Mouse (Mus musculus) heart, embryonic 13.5 days (tissue): ENCODE results near the gene Slc3a1. TPM values are rescaled to one million over a fixed set of nuclear protein-coding genes. Genes with fewer than 3 reads are reported as not detected.

Source experiments
- ATAC-seq: fragments of 200-750 bp; cut with Nextera tagmentation; 2 replicates; pipeline ENCODE4 v1.8.0; 2017; ENCODE audit warnings: moderate TSS enrichment; ENCODE audit not compliant: insufficient number of reproducible peaks, low FRiP score, low TSS enrichment; ENCODE audit errors: extremely low read depth
- H3K27ac ChIP-seq: fragments of 300-500 bp; sonication (generic); replicated peaks from 2 replicates; pipeline ENCODE4 v1.5.1; 2015; ENCODE audit warnings: moderate library complexity, mild to moderate bottlenecking, inconsistent platforms
- H3K27me3 ChIP-seq: fragments of 300-500 bp; sonication (generic); replicated peaks from 2 replicates; pipeline ENCODE4 v1.6.1; 2015; ENCODE audit warnings: mild to moderate bottlenecking, inconsistent platforms
- H3K36me3 ChIP-seq: fragments of 300-500 bp; sonication (generic); 2 replicates; pipeline ENCODE4 v1.6.1; 2015; ENCODE audit warnings: mild to moderate bottlenecking, inconsistent platforms
- H3K4me1 ChIP-seq: fragments of 300-500 bp; sonication (generic); 2 replicates; pipeline ENCODE4 v1.6.1; 2015; ENCODE audit warnings: inconsistent platforms
- H3K4me2 ChIP-seq: fragments of 300-500 bp; sonication (generic); 2 replicates; pipeline ENCODE4 v1.6.1; 2015; ENCODE audit warnings: inconsistent platforms, mild to moderate bottlenecking, moderate library complexity
- H3K4me3 ChIP-seq: fragments of 300-500 bp; sonication (generic); 2 replicates; pipeline ENCODE4 v1.5.1; 2015; ENCODE audit warnings: moderate library complexity, mild to moderate bottlenecking, inconsistent platforms
- H3K9ac ChIP-seq: fragments of 300-500 bp; sonication (generic); 2 replicates; pipeline ENCODE4 v1.6.1; 2015; ENCODE audit warnings: inconsistent platforms, mild to moderate bottlenecking, moderate library complexity
- H3K9me3 ChIP-seq: fragments of 300-500 bp; sonication (generic); 2 replicates; pipeline ENCODE4 v1.6.1; 2016; ENCODE audit warnings: inconsistent platforms
- WGBS: fragments of 180-500 bp; shearing (Covaris S2); methylation state at CpG from one replicate; pipeline ENCODE4 v1.1.7; 2015; ENCODE audit warnings: mixed read lengths; 5-methylcytosine and 5-hydroxymethylcytosine counted together
- polyA plus RNA-seq: library from polyadenylated mRNA; unstranded; fragments of >200 nt; fragmentation: Nextera tagmentation; extraction: Ambion mirVana; gene quantifications from 2 replicates; pipeline ENCODE4 v1.2.1, GENCODE M21; 2015

Gene Slc3a1
- polyA plus RNA-seq, 1 experiment from 2014 or later: 0.12 TPM

DNA sequence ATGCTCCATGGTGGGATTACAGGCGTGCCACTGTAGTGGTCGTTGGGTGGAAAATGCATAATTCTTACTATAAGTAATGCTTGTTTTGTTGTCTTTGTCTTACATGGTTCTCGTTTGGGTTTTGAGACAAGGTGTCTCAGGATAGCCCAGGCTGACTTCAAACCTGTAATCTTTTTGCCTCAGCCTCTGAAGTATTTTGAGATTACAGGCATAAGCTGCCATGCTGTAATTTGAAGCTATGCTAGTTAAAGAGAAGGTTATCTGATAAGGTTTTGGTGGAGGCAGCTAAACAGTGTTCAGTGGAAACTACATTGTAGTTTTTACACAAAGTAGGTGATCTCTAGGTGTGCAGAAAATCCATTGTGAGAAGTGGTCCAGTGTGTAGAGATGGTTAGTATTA lies 9.8 kb upstream of the Slc3a1 start:
- Histone ChIP-seq H3K36me3 (0 out of 2 replicates have a peak, but pooled peaks cover 2% of the 10 kb centered on the region), H3K9me3 (no peaks in the 10 kb centered on the region), H3K9ac (no peak overlapping the region), H3K4me1 (peaks cover 8% of the 10 kb centered on the region), H3K4me2 (no peak overlapping the region), H3K27me3 (no peaks in the 10 kb centered on the region), H3K4me3 (no peak overlapping the region), H3K27ac (no peak overlapping the region)
- WGBS: 83% methylated on average over 3 of the region's 3 CpGs
- no peak for ATAC-seq

DNA sequence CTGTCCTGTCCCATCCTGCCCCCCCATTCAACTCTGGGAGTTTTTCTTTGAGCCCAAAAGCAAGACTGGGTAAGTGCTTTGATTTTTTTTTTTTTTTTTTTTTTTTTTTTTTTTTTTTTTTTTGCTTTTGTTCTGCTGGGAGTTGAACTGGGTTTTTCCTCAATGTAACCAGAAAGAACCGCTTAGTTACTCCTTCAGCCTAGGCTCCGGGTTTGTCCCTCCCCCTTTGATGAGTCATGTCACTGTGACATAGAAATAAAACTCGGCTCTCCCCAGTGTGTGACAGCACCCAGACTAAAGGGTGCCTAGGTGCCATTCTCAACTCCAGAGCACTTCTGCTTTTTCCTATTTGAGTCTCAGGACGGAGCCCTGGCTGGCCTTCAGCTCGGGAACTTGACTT lies 9.4 kb upstream of the Slc3a1 start:
- Histone ChIP-seq H3K4me1 (peaks cover 10% of the 10 kb centered on the region), H3K9ac (no peak overlapping the region), H3K4me2 (no peak overlapping the region), H3K4me3 (no peak overlapping the region), H3K9me3 (no peaks in the 10 kb centered on the region), H3K27ac (no peak overlapping the region), H3K36me3 (0 out of 2 replicates have a peak, but pooled peaks cover 2% of the 10 kb centered on the region), H3K27me3 (no peaks in the 10 kb centered on the region)
- no peak for ATAC-seq
- WGBS: 73% methylated on average over 5 of the region's 5 CpGs

DNA sequence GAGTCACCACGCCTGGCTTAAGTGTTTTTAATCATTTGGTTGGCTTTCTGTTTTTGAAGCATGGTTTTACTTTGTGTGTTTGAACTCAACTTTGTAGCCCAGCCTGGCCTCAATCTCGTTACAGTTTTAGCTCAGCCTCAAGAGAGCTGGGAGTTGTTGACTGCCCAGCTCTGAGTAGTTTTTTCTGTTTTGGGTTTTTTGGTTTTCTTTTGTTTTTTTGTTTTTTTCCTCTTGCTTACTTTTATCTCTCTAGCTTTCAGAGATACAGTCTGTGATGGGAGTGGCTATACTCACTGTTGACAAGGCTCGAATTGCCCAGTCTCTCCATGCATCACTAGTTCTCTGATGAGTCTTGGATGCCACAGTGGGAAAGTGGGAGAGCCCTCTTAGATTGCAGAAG lies 7.8 kb upstream of the Slc3a1 start:
- no peak overlapping the region for H3K9ac ChIP-seq
- H3K4me1 ChIP-seq: peaks cover 11% of the 10 kb centered on the region
- no peak overlapping the region for H3K27ac ChIP-seq
- H3K4me3 ChIP-seq: no peak overlapping the region
- no peak for ATAC-seq
- no peaks in the 10 kb centered on the region for H3K27me3 ChIP-seq
- H3K9me3 ChIP-seq: no peaks in the 10 kb centered on the region
- no peak overlapping the region for H3K4me2 ChIP-seq
- 85% methylated on average over 3 of the region's 3 CpGs for WGBS
- peaks cover 9% of the 10 kb centered on the region; the same call in 1 of the 2 replicates for H3K36me3 ChIP-seq

DNA sequence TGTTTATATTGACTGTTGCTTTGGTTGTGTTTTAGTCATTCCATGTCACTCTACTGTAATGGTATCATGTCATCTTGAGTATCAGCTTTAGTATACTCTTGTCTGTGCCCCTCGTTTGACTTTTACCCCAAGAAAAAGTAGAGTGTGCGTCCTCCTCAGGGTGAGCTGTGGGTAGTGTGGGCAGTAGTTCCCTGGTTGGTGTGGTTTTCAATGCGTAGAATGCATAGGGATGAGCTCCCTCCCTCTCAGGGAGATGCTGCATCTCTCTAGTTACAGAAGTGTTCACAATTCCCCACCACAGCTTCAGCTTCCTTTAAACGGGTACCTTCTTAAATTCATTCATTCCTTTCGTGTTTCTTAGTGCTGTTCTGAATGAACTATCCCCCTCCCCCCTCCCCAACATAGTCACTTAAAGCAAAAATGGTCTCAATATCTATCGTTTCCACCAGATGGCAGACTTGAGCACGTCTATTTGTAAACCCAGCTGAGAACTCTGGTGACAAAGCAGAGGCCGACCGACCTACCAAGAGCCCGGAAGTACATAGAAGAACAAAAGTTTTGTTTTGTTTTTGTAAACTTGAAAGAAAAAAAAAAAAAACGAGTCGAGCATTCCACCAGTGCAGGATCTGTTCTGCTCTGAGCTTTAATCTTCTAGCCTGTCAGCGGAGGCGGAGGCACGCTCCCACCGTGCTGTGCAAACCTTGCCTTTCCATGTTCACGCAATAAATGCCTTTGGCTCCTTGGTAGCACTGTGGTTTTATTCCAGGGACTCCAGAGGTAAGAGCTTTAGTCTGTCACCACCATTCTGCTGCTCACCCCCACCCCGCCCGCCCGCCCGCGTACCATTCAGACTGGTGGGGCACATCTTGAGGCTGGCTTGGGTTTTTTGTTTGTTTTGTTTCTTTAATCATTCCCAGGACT lies 4.7 kb upstream of the Slc3a1 start:
- Histone ChIP-seq H3K4me2 (peak overlapping the region; percentile 34; the same call in 1 of the 2 replicates), H3K4me1 (peaks cover 5% of the 10 kb centered on the region), H3K9me3 (no peaks in the 10 kb centered on the region), H3K9ac (no peak overlapping the region), H3K27me3 (no peaks in the 10 kb centered on the region), H3K4me3 (no peak overlapping the region), H3K36me3 (peaks cover 7% of the 10 kb centered on the region; the same call in 1 of the 2 replicates), H3K27ac (no peak overlapping the region)
- WGBS: 61% methylated on average over 22 of the region's 22 CpGs
- ATAC-seq: no peak

DNA sequence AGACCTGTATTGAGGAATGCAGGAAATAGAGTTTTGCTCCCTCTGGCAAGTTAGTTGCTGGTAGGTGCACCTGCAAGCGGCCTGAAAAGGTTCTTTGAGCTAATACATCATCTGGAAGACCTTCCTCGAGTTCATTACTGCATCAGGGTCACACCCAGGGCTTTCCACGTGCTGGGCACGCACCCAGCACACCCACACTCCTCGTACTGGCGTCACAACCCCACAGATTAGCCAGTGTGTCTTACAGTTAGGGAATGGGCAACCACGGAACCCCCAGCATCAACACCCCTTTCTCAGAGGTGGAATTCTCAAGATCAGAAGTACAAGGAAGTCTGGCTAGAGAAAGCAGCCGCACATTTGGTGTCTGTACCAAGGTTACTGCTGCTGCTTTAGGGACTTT lies 3.9 kb upstream of the Slc3a1 start:
- Histone ChIP-seq H3K4me2 (no peak overlapping the region), H3K27ac (no peak overlapping the region), H3K4me1 (peaks cover 5% of the 10 kb centered on the region; the same call in 1 of the 2 replicates), H3K36me3 (peaks cover 7% of the 10 kb centered on the region; the same call in 1 of the 2 replicates), H3K9ac (no peak overlapping the region), H3K27me3 (no peaks in the 10 kb centered on the region), H3K4me3 (no peak overlapping the region), H3K9me3 (no peaks in the 10 kb centered on the region)
- no peak for ATAC-seq
- 85% methylated on average over 8 of the region's 8 CpGs for WGBS

DNA sequence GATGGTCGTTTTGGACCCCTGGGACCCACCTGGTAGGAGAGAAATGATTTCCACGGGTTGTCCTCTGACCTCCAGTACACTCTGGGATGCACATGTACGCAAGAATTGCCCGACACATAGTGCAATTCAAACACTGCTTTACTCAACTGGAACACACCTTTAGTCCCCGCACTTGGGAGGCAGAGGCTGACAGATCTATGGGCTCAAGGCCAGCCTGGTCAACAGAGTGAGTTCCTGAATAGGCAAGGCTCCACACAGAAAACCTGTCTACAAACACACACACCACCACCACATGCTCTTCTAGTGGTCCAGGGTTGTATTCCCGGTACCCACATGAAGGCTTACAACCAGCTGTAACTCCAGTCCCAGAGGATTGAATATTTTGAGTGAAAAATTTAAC lies 3.0 kb upstream of the Slc3a1 start:
- ATAC-seq: no peak
- H3K9me3 ChIP-seq: no peaks in the 10 kb centered on the region
- no peak overlapping the region for H3K4me3 ChIP-seq
- no peaks in the 10 kb centered on the region for H3K27me3 ChIP-seq
- H3K4me1 ChIP-seq: peaks cover 7% of the 10 kb centered on the region; the same call in 1 of the 2 replicates
- peaks cover 7% of the 10 kb centered on the region; the same call in 1 of the 2 replicates for H3K36me3 ChIP-seq
- 91% methylated on average over 6 of the region's 6 CpGs for WGBS
- H3K27ac ChIP-seq: no peak overlapping the region
- no peak overlapping the region for H3K4me2 ChIP-seq
- H3K9ac ChIP-seq: no peak overlapping the region

DNA sequence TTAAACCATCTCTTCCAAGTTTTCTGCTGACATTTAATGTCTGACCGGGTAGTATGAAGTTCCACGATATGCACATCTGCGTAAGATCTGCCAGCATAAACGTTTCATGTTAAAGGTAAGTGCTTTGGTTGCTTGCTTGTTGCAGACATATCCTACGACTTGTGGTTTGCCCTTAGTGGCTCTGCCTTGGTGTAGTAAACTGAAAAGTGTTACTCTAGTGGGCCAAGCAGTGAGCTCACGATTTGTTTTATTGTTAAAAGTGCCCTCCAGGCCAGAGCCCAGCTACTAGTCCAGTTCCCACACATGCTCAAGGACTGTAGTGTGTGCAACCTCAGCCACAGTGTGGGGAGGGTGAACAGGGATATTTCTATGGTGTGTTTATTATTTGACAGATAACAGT lies 1.7 kb upstream of the Slc3a1 start:
- Histone ChIP-seq H3K4me3 (no peak overlapping the region), H3K9ac (no peak overlapping the region), H3K27ac (no peak overlapping the region), H3K4me1 (peaks cover 7% of the 10 kb centered on the region; the same call in 1 of the 2 replicates), H3K4me2 (no peak overlapping the region), H3K36me3 (peaks cover 7% of the 10 kb centered on the region; the same call in 1 of the 2 replicates), H3K27me3 (no peaks in the 10 kb centered on the region; the same call in 1 of the 2 replicates), H3K9me3 (no peaks in the 10 kb centered on the region)
- no peak for ATAC-seq
- 86% methylated on average over 6 of the region's 6 CpGs for WGBS

DNA sequence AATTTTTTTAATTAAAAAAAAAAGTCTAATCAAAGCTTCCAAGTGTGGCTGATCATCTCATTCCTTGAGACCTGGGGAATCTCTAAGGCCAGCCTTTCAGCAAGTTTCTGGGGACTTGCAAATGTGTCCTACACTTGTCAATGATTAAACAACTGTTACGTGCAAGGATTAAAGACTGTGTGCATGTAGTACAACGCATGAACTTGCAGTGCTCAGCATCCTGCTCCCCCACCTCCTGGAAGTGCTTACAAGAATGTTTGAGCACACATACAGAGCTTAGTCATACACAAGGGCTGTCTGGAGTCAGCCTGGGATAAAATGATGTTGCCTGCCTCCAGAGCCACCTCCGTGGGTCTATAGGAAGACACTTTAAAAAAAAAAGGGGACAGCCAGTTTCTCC lies 929 bp upstream of the Slc3a1 start:
- no peaks in the 10 kb centered on the region for H3K9me3 ChIP-seq
- WGBS: 84% methylated on average over 3 of the region's 3 CpGs
- H3K9ac ChIP-seq: no peak overlapping the region
- H3K27me3 ChIP-seq: no peaks in the 10 kb centered on the region; the same call in 1 of the 2 replicates
- H3K4me3 ChIP-seq: no peak overlapping the region
- H3K4me1 ChIP-seq: peaks cover 7% of the 10 kb centered on the region; the same call in 1 of the 2 replicates
- H3K36me3 ChIP-seq: peaks cover 7% of the 10 kb centered on the region; the same call in 1 of the 2 replicates
- ATAC-seq: no peak
- no peak overlapping the region for H3K27ac ChIP-seq
- H3K4me2 ChIP-seq: no peak overlapping the region

DNA sequence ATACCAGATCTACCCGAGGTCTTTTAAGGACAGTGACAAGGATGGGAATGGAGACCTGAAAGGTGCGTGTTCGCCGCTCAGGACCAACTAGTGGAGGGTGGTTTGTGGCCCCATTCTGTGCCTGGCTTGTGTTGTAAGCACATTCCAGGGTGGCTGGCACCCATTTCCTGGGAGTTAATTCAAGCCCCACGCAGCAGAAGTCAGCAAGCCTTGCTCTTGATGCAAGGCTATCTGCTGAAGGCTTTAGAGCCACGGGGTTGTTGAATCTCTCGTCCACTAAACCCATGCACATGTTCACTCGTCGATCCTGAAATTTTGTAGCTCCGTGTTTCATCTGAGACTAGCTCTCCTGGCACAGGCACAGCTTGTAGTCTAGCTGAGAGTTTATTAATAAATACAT lies 621 bp downstream of the Slc3a1 start:
- no peak overlapping the region for H3K4me2 ChIP-seq
- H3K4me1 ChIP-seq: 0 out of 2 replicates have a peak, but pooled peaks cover 3% of the 10 kb centered on the region
- H3K9me3 ChIP-seq: no peaks in the 10 kb centered on the region
- 85% methylated on average over 10 of the region's 10 CpGs for WGBS
- no peak for ATAC-seq
- H3K4me3 ChIP-seq: no peak overlapping the region
- H3K27me3 ChIP-seq: no peaks in the 10 kb centered on the region; the same call in 1 of the 2 replicates
- H3K9ac ChIP-seq: no peak overlapping the region
- peaks cover 7% of the 10 kb centered on the region; the same call in 1 of the 2 replicates for H3K36me3 ChIP-seq
- no peak overlapping the region for H3K27ac ChIP-seq

DNA sequence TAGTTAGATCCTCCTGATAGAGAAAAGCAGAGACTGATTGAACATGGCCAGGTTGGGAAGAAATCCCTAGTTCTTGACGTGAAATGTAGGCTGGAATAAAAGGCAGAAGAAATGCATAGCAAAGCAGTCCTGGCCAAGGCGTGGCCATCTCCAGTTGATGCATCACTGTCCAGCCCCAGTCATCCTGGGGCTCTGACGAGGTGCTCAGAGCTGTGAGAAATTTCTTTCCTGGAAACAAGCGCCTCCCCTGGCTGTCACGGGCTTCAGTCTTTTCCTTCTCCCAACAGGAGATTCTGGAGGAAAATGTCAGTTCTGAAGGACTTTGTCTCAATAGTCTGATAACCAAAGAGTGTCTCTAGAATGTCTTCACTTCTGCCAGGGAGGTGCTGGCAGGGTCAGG lies 2.5 kb downstream of the Slc3a1 start:
- Histone ChIP-seq H3K4me2 (no peak overlapping the region), H3K27ac (no peak overlapping the region), H3K27me3 (no peaks in the 10 kb centered on the region; the same call in 1 of the 2 replicates), H3K4me1 (0 out of 2 replicates have a peak, but pooled peaks cover 9% of the 10 kb centered on the region), H3K9me3 (no peaks in the 10 kb centered on the region), H3K36me3 (no peaks in the 10 kb centered on the region), H3K9ac (no peak overlapping the region), H3K4me3 (no peak overlapping the region)
- 59% methylated on average over 5 of the region's 5 CpGs for WGBS
- ATAC-seq: no peak

DNA sequence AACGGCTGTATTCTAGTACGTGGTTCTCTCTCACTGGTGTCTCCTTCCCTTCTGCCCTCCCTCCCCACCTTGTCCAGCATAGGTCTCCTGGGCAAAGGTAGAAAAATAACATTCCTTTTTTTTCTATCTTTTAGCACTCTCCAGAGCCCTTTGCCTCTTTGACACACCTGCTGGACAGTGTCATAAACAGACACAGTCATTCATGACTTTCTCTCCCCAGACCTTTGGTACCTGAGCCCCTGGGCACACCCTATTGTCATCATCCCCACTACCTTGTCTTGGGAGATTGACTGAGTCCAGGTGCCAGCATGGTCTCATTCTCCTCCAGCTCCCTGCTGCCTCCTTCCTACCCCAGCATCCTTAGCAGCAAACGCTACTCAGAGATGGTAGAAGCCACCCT lies 4.9 kb downstream of the Slc3a1 start:
- ATAC-seq: no peak
- H3K4me3 ChIP-seq: no peak overlapping the region
- H3K4me2 ChIP-seq: no peak overlapping the region
- H3K4me1 ChIP-seq: 0 out of 2 replicates have a peak, but pooled peaks cover 9% of the 10 kb centered on the region
- H3K27me3 ChIP-seq: no peaks in the 10 kb centered on the region; the same call in 1 of the 2 replicates
- H3K9me3 ChIP-seq: no peaks in the 10 kb centered on the region
- H3K27ac ChIP-seq: no peak overlapping the region
- 81% methylated on average over 3 of the region's 3 CpGs for WGBS
- H3K36me3 ChIP-seq: no peaks in the 10 kb centered on the region
- H3K9ac ChIP-seq: no peak overlapping the region
